Mouse (Mus musculus) CD4-positive helper T cell, adult 2 months (primary cell): ENCODE measurements around the gene P2ry6.

Source experiments
- DNase-seq: peaks from one replicate; pipeline ENCODE4 v3.0.0-alpha.2; 2012; ENCODE audit warnings: low read depth, missing footprints, low spot score

The P2ry6 gene

DNA sequence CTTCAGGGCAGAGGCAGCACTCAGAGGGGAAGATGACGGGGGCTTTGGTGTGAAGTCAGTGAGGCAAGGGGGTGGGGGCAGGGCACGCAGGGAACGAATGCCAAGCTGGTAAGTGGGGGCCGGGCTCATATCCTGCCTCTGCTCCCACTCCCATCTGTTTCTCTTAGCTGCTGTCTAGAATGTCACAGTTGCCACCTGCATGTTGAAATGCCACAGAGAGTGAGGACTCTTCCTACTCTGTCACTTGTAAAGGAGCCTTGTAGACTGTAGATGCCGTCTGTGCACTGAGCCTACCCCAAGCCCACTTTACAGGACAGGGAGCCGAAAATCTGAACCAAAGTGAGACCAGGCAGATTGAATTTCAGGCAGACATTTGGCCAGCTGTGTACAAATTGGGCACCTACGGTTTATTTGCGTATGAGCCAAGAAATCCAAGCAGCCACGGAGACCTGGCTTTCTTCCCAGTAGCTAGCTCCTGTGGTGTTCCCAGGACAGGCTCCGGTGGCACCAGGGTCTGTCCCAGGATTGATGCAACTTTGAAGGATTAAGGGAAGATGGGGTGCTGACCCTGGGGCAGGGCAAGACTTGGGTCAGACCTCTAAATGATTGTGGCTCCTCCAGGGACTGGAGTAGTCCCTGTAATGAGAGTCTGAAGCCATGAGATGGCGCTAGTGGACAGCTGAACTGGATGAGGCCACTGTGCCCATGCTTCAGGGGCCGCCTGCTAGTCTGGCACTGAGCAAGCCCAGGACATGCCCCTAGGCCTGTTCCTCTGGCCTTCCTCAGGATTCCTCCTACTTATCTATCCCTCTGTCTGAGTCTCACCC lies 31.4 kb downstream of the P2ry6 start:
- DNase-seq: peak; percentile 52

DNA sequence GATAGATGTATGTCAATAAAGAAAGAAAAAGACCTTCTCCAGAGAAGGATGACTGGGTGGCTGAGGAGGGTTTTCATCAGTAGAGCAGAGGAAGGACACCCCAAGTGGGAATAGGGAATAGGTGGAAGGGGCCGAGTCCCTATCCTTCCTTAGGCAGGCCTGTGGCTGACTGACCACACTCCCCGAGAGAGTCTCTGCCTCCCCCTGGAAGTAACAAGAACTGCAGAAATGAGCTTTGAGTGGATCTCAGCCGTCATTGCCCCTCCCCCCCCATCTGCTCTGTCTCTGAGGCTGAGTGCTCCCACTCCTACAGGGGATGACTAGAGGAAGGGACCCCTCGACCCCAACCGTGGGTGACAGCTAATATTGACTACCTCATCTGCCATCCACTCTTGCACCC lies 33.3 kb downstream of the P2ry6 start:
- no peak for DNase-seq

DNA sequence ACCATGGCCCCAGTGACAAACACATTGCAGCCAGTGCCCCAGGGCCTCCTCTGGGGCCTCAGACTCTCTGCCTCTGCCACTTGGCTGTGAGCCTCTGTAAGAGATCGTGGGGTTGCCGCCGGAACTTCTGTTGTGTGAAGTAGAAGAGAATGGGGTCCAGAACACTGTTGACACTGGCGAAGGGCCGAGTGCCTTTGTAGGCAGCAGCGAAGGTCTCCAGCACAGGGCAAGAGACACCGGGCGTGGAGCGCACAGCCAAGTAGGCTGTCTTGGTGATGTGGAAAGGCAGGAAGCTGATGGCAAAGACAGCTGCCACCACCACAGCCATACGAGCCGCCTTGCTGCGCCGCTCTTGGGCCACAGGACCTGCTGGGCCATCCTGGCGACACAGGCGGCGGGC lies 36.3 kb downstream of the P2ry6 start:
- no peak for DNase-seq

DNA sequence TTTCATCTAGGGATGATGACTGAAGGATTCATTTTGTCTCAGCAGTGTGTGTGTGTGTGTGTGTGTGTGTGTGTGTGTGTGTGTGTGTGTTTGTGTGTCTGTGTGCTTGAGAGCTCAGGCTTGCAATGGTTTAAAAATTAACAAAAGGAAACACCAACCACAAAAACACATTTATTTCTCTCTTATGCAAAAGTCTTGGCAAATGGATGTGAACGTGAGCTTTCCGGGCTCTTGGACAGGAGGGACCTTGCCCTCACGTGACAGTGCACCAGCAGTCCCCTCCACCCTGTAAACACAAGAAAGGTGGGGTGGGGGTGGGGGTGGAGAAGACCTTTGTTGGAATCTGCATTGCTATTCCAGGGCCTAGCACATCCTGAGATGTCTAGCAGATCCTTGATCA lies 37.0 kb downstream of the P2ry6 start:
- no peak for DNase-seq

DNA sequence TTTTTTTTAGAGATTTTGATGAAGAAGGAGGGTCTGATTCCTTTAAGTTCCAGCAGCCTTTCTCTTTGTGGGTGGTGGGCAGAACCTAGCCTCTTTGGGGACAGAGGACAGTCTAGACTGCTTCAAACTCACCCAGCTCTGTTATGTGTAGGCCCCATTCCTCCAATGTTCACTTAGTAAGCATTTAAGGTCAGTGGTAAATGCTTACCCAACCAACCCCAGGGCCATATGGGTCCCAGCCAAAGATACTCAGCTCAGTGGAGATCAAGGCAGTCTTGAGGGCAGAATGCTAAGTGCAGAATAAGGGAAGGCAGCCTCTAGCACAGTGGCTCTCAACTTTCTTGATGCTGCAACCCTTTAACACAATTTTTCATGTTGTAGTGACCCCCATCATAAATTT lies 40.9 kb downstream of the P2ry6 start:
- no peak for DNase-seq

DNA sequence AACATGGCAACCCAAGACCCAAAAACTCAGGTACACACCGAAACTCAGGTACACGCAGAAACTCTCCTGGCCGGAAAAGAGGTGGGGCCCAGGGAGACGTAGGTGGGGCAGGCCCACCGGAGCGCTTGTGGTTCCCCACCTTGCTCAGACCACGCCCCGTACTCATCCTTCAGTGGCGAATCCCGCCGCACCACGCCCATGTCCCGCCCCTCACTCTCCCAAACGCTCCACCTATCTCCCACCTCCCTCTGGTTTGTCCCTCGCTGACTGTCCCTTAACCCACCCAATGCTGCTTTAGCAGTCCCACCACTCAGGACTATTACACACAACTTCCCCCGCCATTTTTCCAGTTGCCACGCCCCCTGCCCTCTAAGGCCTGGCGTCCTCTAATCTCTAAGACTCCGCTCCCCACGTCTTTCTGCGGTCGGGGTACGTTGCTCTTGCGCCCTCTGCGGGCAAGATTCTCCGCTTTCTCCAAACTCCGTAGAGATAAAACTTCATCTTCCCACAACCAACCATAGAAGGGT lies 41.9 kb downstream of the P2ry6 start:
- peak; percentile 88 for DNase-seq

DNA sequence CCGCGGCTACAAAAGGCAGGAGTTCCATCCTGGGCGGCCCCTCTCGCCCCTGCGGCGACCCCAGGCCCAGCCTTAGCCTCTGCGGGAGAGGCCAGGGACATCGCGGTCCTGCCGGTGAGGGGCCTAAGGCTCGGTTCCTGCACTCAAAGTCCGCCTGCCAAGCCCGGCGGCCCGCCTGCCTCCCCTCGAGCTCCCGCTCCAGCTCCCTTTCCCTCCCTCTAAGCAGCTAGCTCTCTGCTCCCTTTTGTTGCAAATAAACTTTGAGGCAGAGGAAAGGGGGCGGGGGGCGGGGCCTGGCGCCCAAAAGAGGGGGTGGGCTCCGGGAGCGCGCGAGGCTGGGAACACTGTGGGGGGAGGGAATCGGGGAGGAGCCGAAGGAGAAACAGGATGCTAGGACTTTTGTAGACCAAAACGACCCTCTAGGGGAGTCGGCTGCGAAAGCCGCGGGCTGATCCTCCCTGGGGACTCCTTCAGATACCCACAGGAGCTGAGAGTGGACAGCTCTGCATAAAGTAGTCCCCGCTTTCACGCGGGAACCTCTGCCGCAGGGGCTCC lies 42.4 kb downstream of the P2ry6 start, which contains the start of gene Arhgef17:
Gene Arhgef17 (minus strand): TSS at position 182 of the 555 bp plus-strand sequence.
- DNase-seq: peak; percentile 44

DNA sequence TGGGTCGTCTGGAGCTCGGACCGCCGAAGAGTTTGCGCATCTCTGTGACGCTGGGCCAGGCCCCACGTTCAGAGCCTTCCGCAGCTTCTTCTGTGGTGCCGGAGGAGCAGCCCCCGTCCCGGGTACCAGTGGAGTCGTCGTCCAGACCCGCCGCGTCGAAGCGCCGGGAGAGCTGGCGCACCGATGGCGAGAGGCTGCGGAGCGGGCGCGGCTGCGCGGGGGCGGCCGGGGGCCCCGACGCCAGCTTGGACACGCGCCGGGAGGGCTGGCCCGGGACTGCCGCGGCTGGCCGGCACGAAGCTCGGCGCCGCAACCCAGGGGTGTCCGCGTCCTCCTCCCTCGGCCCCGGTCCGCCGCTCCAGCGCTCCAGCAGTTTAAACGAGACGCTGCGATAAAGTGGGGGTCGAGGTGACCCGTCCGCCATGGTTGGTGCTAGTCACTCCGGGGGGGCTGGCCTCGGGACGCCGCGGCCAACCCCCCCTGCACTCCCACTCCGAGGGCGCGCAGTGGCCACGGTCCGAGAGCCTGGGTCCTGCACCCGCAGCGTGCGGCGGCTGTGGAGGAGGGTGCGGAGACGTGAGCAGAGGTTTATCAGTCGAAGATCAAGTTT lies 43.0 kb downstream of the P2ry6 start:
- DNase-seq: no peak

DNA sequence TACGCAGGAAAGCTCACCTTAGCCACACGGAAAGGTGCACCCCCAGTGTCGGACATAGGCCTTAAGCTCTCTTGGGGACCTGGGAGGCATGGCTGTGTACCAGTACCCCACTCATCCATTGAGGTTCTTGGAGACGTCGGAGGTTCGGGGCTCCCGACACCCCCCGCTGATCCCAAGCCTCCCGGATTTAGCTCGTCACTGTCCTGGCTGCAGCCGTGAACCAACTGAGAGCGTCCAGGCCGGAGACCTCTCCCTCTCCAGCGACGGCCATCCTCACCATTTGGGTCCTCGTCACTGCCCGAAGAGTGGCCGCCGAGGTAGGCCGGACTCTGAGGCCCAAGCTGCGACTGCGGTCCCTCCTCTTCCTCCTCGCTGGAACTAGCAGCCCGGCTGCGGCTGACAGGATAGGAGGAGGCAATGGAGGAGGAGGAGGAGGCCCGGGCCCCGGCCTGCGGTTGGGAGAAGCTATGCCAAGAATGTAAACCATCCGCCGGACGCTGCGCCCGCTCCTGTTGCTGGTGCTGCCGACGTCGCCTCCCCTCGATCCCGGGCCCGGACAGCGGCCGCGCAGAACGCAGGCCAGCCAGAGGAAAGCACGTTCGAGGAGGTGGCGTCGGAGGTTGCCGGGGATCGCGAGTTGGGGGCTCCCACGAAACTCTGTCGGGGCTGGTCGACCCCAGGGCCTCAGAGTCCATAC lies 43.7 kb downstream of the P2ry6 start:
- peak; percentile 21 for DNase-seq

DNA sequence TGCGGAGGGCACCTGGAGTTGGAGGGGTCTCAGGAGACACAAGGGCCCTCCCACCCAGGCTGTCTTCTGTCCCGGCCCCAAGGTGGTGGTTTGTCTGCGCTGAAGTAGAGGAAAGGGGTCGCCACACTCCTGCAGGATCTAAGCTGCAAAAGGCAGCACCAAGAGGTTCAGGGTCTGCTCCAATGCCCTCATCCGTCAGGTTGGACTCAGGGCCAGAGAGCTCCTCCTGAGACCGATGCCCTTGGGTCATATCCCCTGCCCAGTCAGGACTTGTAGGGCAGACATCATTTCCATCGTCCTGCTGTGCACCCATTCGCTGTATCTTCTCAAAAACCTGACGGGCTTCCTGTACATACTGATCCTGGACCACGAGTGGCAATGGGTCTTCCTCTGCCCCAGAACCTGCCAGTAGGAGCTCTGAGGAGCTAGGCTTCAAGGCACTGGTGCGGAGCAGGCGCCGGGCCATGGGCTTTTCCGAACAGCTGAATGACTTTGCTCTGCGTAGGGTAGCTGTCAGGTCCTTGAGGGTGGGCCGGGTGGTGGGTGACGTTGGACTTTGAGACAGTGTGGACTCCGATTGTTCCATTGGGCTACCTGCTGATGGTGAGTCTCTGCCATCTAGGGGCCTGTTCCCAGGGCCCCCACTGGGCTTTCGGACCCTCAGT lies 44.7 kb downstream of the P2ry6 start:
- no peak for DNase-seq

DNA sequence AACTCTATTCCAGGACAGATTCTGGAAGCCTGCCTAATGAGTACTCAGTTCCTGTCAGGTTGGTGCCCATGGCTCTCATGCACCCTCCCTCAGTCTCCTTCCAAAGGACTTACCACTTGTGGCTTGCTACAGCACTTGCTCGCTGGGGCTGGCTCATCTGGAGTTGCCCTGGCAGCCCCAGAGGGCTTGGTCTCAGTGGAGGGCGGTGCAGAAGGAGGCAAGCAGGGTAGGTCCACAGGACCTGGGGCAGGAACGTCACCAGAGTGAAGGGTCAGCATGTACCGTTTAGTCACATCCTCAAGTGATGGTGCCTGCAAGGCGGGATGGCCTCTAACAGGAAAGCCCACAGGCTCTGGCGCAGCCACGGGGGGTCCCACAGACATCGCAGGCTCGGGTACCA lies 46.0 kb downstream of the P2ry6 start:
- no peak for DNase-seq

DNA sequence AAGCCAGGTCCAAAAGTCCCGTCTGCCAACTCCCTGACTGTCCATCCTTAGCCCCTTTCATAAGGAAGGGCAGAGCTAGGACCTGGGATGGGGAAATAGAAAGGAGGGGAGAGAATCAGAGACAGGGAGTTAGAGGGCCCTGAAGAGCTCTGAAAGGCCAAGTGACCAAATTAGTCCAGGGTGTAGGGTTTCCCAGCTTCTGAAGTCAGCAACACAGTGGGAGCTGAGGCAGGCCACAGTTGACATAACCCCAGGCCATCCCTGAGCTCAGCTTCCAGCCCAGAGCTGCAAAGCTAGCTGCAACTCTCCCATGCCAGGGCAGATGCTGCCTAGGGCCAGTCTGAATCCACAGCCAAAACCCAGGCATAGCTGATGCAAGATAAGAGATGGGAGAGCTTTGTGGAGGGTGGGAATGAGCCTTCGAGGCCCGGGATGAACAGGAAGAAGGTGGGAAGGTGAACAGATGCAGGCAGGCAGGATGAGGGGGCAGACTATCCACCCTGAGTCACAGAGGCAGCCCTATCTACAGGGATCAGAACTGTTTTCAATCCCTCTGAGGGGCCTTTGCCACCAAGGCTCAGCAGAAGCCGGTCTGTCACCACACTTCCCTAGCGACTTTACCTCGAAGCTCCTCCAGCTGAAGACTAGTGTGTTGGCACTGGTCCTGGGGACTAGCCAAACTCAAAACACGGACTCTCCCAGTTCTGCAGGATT lies 47.0 kb downstream of the P2ry6 start:
- DNase-seq: no peak

DNA sequence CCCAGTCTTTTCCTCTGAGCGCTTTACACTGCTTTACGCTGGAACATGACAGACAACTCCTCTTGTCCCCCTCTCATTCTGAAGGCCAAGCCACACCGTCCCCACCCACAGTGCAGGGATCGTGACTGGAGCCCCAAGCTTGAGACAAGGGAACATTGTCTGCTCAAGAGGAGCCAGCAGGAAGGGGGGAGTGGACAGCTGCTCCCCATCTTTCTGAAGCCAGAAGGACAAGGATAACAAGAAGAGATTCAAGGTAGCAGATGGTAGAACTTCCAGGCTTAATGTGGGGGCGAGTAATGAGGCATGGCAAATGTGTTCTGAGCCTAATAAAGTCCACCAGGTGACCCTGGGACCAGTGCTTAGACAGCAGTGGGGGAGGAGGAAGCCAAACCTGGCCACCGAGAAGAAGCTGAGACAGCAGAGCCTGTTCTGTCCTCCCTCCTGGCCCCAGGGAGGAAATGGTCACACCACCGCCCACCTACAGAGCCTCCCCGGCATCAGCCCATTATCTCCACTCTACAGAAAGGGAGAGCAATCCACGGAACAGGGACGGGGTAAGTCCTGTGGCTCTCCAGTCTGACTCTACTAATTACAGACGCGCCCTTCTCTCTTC lies 48.0 kb downstream of the P2ry6 start:
- no peak for DNase-seq

DNA sequence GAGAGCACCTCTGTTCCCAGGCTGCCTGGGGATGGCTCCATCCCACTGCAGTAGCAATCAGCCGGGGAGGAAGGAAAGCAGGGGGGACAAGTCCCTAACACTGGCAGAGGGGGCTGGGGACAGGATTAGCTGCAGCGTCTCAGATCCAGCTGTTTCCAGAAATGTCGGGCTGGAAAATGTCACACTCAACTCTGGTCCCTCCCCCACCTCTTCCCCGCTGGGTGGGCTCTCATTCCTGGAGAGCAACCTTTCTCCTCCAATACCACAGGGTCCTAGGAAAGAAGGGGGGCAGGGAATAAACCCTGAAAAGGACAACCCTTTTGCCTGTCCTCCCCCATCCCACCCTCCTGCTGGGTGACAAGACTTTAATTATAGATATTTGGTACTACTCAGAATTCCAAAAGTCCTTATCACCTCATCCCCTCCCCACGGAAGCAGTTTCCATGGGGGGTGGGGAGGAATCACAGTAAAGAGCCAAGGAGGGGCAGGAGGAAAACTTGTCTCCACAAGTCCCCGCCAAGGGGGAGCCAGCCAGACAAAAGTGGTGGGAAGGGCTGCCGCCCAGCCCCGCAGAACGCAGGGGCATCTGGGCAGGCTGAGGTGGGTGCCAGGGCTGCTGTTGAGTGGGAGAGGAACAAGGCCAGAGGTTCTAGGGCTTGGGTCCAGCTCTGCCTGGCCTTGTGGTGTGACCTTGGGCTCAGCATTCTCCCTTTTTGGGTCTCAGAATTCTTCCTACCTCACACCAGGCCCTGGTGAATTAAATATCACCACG lies 49.6 kb downstream of the P2ry6 start:
- DNase-seq: no peak

DNA sequence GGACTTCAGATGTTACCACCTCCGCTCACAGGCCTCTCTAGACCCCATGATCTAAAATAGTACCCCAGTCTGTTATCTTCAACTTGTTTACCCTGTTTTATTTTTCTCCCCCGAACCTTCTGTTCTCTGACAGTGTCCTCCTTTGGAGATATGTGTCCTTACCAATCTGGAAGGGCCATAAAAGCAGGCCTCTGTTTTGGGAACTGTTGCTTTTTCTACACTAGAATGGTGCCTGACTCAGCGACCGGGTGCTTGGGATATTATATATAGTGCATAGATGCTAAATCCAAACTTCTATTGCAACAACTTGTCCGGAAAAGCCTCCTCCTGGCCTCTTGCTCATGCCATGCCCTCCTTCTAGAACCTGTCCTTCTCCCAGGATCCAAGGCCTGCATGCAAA lies 50.2 kb downstream of the P2ry6 start:
- no peak for DNase-seq

DNA sequence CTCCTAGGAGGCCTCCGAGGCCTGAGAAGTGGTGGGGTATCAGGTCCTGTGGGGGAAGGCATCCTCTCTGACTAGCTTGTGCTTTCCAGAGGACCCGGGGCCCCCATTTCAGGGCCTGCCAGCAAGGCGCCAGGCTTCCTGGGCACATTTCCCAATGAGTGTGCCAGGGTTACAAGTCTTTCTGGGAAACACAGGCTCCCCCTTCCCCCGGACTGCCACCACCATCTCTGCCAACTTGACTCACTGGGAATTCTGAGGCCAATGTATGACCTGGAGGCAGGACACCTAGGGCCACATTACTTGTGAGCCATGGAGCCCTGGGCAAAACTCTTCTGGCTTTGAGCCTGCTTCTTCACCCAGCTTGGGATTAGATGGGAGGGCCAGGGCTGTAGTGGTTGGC lies 51.5 kb downstream of the P2ry6 start:
- no peak for DNase-seq

DNA sequence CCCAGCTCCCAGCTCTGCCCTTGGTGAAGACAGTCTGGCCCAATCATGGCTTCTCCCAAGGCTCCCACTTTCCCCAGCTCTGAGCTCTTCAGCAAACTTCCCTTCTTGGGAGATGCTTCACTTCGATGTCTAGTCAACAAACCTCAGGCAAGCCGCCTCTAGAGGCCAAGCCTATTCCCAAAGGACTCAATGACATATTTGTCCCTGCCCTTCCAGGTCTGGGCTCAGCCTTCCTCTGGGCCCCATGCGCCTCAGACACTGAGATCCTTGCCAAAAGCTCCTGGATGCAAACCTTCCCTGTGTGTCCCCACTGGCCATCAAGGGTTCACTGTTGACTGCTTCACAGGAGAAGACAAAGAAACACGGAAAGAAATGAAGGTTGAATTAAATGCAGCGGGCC lies 53.2 kb downstream of the P2ry6 start:
- DNase-seq: no peak

DNA sequence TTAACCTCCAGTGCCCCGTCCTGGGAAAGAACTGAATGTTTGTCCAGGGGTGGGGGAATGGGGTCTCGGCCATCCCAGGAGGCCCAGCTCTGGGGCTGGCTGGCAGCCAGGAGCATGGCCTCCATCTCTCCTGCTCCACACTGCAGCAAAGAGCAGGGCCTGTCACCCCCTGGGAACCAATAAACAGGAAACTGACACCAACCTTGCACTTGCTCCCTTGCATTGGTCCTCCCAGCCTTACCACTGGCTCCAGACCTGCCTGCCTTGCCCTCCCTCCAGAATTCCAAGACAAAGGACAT lies 54.7 kb downstream of the P2ry6 start:
- DNase-seq: no peak

DNA sequence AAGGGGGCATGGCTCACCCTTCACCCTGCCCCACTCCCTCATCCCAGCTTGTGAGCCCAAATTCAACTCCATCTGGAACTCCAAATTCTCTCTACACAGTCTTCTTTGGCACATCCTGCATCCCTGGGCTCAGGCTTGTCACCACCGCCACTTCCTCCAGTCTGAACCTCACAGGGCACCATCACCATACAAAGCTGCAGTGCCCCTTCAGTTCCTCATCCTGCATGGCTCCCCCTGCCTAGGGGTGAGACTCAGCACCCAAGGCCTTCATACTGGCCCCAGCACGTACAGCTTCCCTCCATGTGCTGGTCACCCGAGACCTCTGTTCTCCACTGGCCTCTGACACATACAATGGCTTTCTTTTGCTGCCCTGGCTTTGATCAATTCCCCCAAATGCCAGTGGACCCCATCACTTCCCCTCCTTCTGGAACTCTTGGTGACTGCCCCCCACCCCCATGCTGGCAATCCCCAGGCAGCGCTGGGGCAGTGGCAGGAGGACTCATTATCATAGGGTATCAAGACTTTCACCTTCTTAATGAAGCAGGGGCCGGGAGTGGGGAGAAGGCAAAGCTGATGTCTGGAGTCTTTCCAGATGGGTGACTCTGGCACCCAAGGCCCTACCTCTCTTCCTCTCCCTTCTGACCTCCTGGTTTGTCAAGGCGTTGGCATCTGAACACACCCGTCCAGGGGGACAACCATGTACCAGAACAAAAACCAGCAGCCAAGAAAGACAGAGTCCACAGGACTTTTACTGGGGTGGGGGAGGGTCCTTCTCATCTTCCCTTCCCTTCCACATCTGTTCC lies 55.2 kb downstream of the P2ry6 start:
- DNase-seq: no peak
